Mouse (Mus musculus): ENCODE data around the gene Kcnj10. TPM values are rescaled to one million over a fixed set of nuclear protein-coding genes. Genes with fewer than 3 reads are reported as not detected.

The Kcnj10 gene
- polyA plus RNA-seq, 1 experiment from 2014 or later, result 0.15 TPM

DNA sequence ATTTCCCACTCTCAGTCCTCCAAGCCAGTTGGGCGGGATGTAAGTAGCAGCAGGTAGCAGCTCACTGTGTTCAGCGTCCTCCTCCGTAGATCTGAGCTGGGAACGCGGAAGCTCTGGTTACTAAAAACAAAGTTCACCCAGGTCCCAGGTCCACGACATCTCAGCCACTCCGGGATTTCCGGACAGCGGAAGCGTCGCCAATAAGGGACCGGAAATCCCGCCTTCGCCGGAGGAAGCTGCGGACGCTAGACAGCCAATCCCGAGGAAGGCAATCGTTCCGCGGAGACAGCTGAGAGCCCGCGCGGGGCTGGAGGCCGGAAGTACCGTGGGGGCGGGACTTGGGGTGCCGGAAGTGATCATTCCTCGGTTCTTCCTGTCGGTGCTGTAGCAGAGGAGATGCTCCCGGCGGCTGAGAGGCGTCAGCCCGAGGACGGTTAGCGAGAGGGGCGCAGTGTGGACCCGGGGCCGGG lies 35.2 kb downstream of the Kcnj10 start, which contains the start of gene Pigm:
Gene Pigm, plus strand, starts transcription at position 349 of the 470 bp plus-strand sequence.
- H3K4me1 ChIP-seq, result peaks cover 29% of the 10 kb centered on the region
- H3K27ac ChIP-seq (replicated peaks), result peak within 1 kb of the TSS; percentile 84
- H3K27me3 ChIP-seq (replicated peaks; ENCODE audit: low read depth, poor library complexity, severe bottlenecking), result no peaks in the 10 kb centered on the region
- peaks cover 35% of the 10 kb centered on the region for H3K36me3 ChIP-seq (replicated peaks)
- DNase-seq (ENCODE audit: low spot score), result peak; percentile 98
- WGBS, result under 1% methylated on average over 39 of the region's 39 CpGs
- peak within 1 kb of the TSS; percentile 98 for H3K4me3 ChIP-seq
- H3K9me3 ChIP-seq, result no peaks in the 10 kb centered on the region

- no peak for DNase-seq (ENCODE audit: low spot score)
- peaks cover 42% of the 10 kb centered on the region for H3K36me3 ChIP-seq (replicated peaks)
- 3% methylated on average over 62 of the region's 62 CpGs for WGBS
- H3K27me3 ChIP-seq (replicated peaks; ENCODE audit: low read depth, poor library complexity, severe bottlenecking), result no peaks in the 10 kb centered on the region
- peak overlapping the region; percentile 98 for H3K4me3 ChIP-seq
- H3K4me1 ChIP-seq, result peaks cover 29% of the 10 kb centered on the region
- peak overlapping the region; percentile 84 for H3K27ac ChIP-seq (replicated peaks)
- H3K9me3 ChIP-seq, result no peaks in the 10 kb centered on the region
These were observed 35.9 kb downstream of the Kcnj10 start for GRCm38 (mm10) chr1:172376758-172377458.

DNA sequence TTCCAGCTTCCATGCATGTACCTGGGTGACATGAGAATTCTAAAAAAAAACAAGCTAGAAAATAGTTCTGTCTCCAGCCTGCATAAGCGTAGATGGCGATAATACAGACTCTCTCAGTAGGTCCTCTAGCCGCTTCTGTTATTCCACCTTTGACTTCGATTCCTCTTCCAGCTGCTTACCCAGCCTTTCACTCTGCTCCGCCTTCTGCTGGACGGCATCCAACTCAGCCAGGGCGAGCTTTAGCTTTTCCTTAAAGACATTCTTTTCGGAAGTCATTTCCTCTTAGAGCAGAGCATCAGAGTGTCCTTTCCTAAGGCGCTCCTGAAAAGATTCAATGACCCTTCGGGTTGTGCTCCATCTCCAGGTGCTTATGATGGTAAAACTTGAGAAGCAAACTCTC lies 39.1 kb downstream of the Kcnj10 start:
- 91% methylated on average over 10 of the region's 10 CpGs for WGBS
- H3K27me3 ChIP-seq (replicated peaks; ENCODE audit: low read depth, poor library complexity, severe bottlenecking), result no peaks in the 10 kb centered on the region
- peaks cover 29% of the 10 kb centered on the region for H3K4me1 ChIP-seq
- DNase-seq (ENCODE audit: low spot score), result no peak
- no peak overlapping the region for H3K4me3 ChIP-seq
- H3K9me3 ChIP-seq, result no peaks in the 10 kb centered on the region
- peaks cover 56% of the 10 kb centered on the region for H3K36me3 ChIP-seq (replicated peaks)
- no peak overlapping the region for H3K27ac ChIP-seq (replicated peaks)

GRCm38 (mm10) chr1:172382090-172382489 lies 41.1 kb downstream of the Kcnj10 start:
- no peaks in the 10 kb centered on the region for H3K9me3 ChIP-seq
- no peak for DNase-seq (ENCODE audit: low spot score)
- peaks cover 56% of the 10 kb centered on the region for H3K36me3 ChIP-seq (replicated peaks)
- H3K4me3 ChIP-seq, result no peak overlapping the region
- peaks cover 26% of the 10 kb centered on the region for H3K4me1 ChIP-seq
- 94% methylated on average over 1 of the region's 1 CpGs for WGBS
- no peak overlapping the region for H3K27ac ChIP-seq (replicated peaks)
- no peaks in the 10 kb centered on the region for H3K27me3 ChIP-seq (replicated peaks; ENCODE audit: low read depth, poor library complexity, severe bottlenecking)

- H3K27me3 ChIP-seq (replicated peaks; ENCODE audit: low read depth, poor library complexity, severe bottlenecking), result peaks cover 15% of the 10 kb centered on the region
- H3K9me3 ChIP-seq, result no peaks in the 10 kb centered on the region
- H3K36me3 ChIP-seq (replicated peaks), result peaks cover 11% of the 10 kb centered on the region
- DNase-seq (ENCODE audit: low spot score), result no peak
- H3K4me3 ChIP-seq, result no peak overlapping the region
- peaks cover 4% of the 10 kb centered on the region for H3K4me1 ChIP-seq
- no peak overlapping the region for H3K27ac ChIP-seq (replicated peaks)
- 84% methylated on average over 5 of the region's 5 CpGs for WGBS
These were observed 46.2 kb downstream of the Kcnj10 start for GRCm38 (mm10) chr1:172387246-172387645.

DNA sequence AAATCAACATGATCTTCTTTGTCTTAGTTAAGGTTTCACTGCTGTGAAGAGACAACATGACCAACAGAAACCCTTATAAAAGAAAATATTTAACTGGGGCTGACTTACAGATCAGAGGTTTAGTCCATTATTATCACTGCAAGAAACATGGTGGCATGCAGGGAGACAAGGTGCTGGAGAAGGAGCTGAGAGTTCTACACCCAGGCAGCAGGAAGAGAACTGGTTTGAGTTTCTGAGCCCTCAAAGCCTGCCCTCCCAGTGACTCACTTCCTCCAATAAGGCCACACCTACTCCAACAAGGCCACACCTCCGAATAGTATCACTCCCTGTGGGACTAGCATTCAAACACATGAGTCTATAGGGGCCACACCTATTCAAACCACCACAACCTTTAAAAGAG lies 49.8 kb downstream of the Kcnj10 start:
- no peak overlapping the region for H3K4me3 ChIP-seq
- no peak overlapping the region for H3K27ac ChIP-seq (replicated peaks)
- H3K36me3 ChIP-seq (replicated peaks), result no peaks in the 10 kb centered on the region
- H3K27me3 ChIP-seq (replicated peaks; ENCODE audit: low read depth, poor library complexity, severe bottlenecking), result peaks cover 28% of the 10 kb centered on the region
- no peak for DNase-seq (ENCODE audit: low spot score)
- WGBS, result 80% methylated on average over 1 of the region's 1 CpGs
- peaks cover 5% of the 10 kb centered on the region for H3K4me1 ChIP-seq
- H3K9me3 ChIP-seq, result no peaks in the 10 kb centered on the region

- H3K27me3 ChIP-seq (replicated peaks; ENCODE audit: low read depth, poor library complexity, severe bottlenecking), result peaks cover 28% of the 10 kb centered on the region
- 34% methylated on average over 20 of the region's 20 CpGs for WGBS
- H3K4me1 ChIP-seq, result peaks cover 5% of the 10 kb centered on the region
- no peak for DNase-seq (ENCODE audit: low spot score)
- no peak overlapping the region for H3K27ac ChIP-seq (replicated peaks)
- no peak overlapping the region for H3K4me3 ChIP-seq
- H3K9me3 ChIP-seq, result no peaks in the 10 kb centered on the region
- H3K36me3 ChIP-seq (replicated peaks), result no peaks in the 10 kb centered on the region
These were observed 51.0 kb downstream of the Kcnj10 start for GRCm38 (mm10) chr1:172391807-172392581.

DNA sequence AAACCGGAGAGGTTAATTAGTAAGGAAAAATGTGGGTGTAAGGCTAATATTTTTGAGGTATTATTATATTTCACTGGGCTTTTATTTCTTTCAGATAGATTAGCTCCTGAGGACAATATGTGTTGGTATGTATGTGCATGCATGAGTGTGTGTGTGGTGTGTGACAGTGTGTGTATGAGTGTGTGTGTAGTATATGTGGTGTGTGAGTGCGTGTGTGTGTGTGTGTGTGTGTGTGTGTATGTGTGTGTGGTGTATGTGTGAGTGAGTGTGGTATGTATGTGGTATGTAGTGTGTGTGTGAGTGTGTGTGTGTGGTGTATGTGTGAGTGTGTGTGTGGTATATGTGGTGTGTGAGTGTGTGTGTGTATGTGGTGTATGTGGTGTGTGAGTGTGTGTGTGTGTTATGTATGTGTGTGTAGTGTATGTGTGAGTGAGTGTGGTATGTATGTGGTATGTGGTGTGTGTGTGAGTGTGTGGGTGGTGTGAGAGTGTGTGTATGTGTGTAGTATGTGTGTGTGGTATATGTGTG lies 51.7 kb downstream of the Kcnj10 start:
- H3K27ac ChIP-seq (replicated peaks), result no peak overlapping the region
- DNase-seq (ENCODE audit: low spot score), result no peak
- 91% methylated on average over 2 of the region's 2 CpGs for WGBS

GRCm38 (mm10) chr1:172393739-172394138 lies 52.7 kb downstream of the Kcnj10 start:
- no peaks in the 10 kb centered on the region for H3K9me3 ChIP-seq
- DNase-seq (ENCODE audit: low spot score), result no peak

More for the DNA sequence above, 51.7 kb downstream of the Kcnj10 start:
- Histone ChIP-seq H3K4me3 (no peak overlapping the region), H3K36me3 (replicated peaks) (no peaks in the 10 kb centered on the region), H3K27me3 (replicated peaks; ENCODE audit: low read depth, poor library complexity, severe bottlenecking) (peaks cover 28% of the 10 kb centered on the region), H3K4me1 (peaks cover 5% of the 10 kb centered on the region), H3K9me3 (no peaks in the 10 kb centered on the region)

GRCm38 (mm10) chr1:172396996-172397752 lies 56.2 kb downstream of the Kcnj10 start:
- H3K4me1 ChIP-seq, result peaks cover 2% of the 10 kb centered on the region
- no peak overlapping the region for H3K27ac ChIP-seq (replicated peaks)
- no peak overlapping the region for H3K4me3 ChIP-seq
- H3K27me3 ChIP-seq (replicated peaks; ENCODE audit: low read depth, poor library complexity, severe bottlenecking), result peaks cover 14% of the 10 kb centered on the region
- no peaks in the 10 kb centered on the region for H3K36me3 ChIP-seq (replicated peaks)
- WGBS, result 60% methylated on average over 9 of the region's 9 CpGs
- no peak for DNase-seq (ENCODE audit: low spot score)
- no peaks in the 10 kb centered on the region for H3K9me3 ChIP-seq

More at GRCm38 (mm10) chr1:172393739-172394138, 52.7 kb downstream of the Kcnj10 start:
- H3K27me3 ChIP-seq (replicated peaks; ENCODE audit: low read depth, poor library complexity, severe bottlenecking), result peaks cover 28% of the 10 kb centered on the region
- no peak overlapping the region for H3K4me3 ChIP-seq
- WGBS, result 81% methylated on average over 8 of the region's 8 CpGs
- peaks cover 5% of the 10 kb centered on the region for H3K4me1 ChIP-seq
- H3K36me3 ChIP-seq (replicated peaks), result no peaks in the 10 kb centered on the region
- no peak overlapping the region for H3K27ac ChIP-seq (replicated peaks)

DNA sequence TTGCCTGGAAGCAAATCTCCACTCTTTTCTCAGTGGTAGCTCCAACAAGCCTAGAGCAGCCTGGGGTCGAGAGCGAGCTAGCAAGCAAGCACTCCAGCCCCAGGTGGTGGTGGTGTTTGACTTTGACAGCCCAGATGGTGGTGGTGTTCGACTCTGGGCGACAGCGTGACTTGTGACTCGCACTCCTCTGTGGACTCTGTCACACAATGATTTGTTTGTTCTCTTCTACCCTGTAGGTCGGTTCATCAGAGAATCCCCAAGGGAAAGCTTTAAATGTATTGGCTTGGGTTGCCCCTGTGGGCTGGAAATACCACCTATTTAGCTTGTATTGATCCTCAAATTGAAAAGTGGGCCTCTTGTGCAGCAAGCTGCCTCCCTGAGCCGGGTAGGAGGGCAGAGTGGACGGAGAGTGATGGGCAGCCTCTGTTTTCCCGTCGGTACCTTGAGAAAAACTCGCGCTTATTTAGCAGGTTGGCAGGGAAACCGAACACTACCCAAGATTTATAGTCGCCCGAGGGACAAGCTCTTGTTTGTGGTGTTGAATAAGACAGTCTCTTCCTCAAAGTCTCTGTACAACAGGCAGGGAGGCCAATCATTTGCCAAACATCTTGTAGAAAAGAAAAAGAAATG lies 65.2 kb downstream of the Kcnj10 start:
- WGBS, result 39% methylated on average over 16 of the region's 16 CpGs
- Histone ChIP-seq H3K27ac (replicated peaks) (no peak overlapping the region), H3K9me3 (no peaks in the 10 kb centered on the region), H3K4me3 (no peak overlapping the region), H3K27me3 (replicated peaks; ENCODE audit: low read depth, poor library complexity, severe bottlenecking) (peaks cover 7% of the 10 kb centered on the region; the same call in 1 of the 2 replicates), H3K36me3 (replicated peaks) (no peaks in the 10 kb centered on the region), H3K4me1 (peaks cover 6% of the 10 kb centered on the region; the same call in 1 of the 2 replicates)
- no peak for DNase-seq (ENCODE audit: low spot score)
